Mouse (Mus musculus) adrenal gland, adult 8-10 months (tissue): ENCODE data around the gene Psmd9. TPM values are rescaled to one million over a fixed set of nuclear protein-coding genes. Genes with fewer than 3 reads are reported as not detected.
"Not testable (repeated sequence)": the region's sequence is repeated elsewhere in the genome, so short reads cannot be mapped to it uniquely, and the experiment has no call there.

Experiments used
- DNase-seq: peaks from one replicate; pipeline ENCODE4 v3.0.0; 2022
- total RNA-seq, 4 experiments: library from RNA; stranded (reverse); gene quantifications; 2 replicates each; pipeline ENCODE4 v1.2.4; 2022

The Psmd9 gene
- total RNA-seq, 4 experiments from 2014 or later: 23.3 to 33.3 (median 28.0) TPM

- no peak for DNase-seq
Measured at GRCm38 (mm10) chr5:123193436-123193835, 24.2 kb downstream of the Psmd9 start.

- no peak for DNase-seq
Measured at GRCm38 (mm10) chr5:123194856-123195255, 25.6 kb downstream of the Psmd9 start.

- no peak for DNase-seq
Measured at GRCm38 (mm10) chr5:123195500-123196000, 26.3 kb downstream of the Psmd9 start.

DNA sequence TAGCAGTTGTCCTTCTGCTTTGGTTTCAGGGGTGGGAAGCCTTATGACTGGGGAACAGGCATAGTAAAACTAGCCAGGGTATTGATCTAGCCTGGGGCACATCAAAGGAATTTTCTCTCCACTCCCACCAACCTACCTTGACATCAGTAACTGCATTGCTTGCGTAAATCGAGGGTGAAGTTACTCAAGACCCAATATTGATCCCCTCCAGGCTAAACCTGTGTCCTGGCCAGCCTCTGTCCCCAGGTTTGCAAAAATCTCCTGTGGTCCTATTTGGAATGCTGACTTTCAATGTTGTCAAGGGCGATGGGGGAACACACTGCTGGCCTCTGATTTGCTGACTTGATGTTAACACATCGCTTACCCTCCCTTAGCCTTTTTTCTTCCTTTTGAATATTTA lies 27.5 kb downstream of the Psmd9 start:
- DNase-seq: no peak

- DNase-seq: no peak
Measured at GRCm38 (mm10) chr5:123198523-123198922, 29.3 kb downstream of the Psmd9 start.

- not testable (repeated sequence) for DNase-seq
Measured at GRCm38 (mm10) chr5:123200816-123201522, 31.8 kb downstream of the Psmd9 start.

DNA sequence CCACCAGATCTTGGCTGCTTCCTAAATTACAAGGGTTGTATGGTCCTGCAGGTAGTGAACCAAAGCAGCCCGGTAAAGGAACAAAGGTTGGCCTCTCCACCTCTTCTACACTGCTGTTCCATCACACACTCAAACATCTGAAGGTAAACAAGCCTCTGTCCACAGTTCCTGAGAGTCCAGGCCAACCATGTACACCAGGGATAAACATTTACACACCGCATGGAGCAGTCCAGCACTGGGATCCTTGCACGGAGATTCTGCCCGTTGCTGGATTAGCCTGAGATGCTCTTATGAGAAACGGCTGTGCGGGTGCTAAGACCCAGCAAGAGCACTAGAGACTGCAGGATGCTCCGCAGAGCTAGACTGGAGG lies 32.3 kb downstream of the Psmd9 start:
- DNase-seq: no peak

DNA sequence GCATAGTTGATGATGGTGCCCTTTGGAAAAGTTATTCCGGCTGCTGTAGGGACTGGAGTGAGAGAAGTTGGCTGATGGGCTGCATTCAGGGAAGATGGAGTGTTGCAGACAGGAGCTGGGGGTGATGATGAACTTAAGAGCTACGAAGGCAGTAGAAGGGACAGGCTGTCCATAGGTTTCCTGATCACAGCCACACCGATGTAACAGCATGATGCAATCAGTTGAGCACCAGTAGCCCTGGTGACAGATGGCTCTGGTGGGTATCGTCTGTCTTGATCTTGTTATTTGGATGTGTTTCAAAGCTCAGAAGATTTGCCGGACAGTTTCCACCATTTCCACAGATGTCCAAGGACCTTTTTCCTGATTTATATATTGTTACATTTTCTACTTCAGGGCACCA lies 32.8 kb downstream of the Psmd9 start:
- DNase-seq: no peak

DNA sequence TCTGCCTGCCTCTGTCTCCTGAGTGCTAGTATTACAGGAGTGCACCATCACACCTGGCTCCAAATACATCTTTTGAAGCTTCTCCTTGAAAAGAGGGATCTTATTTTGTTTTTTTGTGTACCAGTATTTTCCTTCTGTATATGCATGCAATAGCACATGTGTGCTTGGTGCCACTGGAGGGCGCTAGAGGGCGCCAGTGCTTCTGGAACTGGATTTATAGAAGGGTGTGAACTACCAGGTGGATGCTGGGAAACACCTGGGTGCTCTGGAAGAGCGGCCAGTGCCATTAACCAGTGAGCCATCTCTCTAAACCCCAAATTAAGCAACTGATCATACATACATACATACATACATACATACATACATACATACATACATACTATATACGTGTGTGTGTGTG lies 33.6 kb downstream of the Psmd9 start:
- not testable (repeated sequence) for DNase-seq

- not testable (repeated sequence) for DNase-seq
Measured at GRCm38 (mm10) chr5:123203591-123203990, 34.4 kb downstream of the Psmd9 start.

GRCm38 (mm10) chr5:123222346-123223050 lies 53.3 kb downstream of the Psmd9 start:
- not testable (repeated sequence) for DNase-seq

GRCm38 (mm10) chr5:123223051-123223410 lies 53.8 kb downstream of the Psmd9 start:
- DNase-seq: no peak

- DNase-seq: not testable (repeated sequence)
Measured at GRCm38 (mm10) chr5:123223861-123224260, 54.6 kb downstream of the Psmd9 start.

GRCm38 (mm10) chr5:123226851-123227250 lies 57.6 kb downstream of the Psmd9 start:
- DNase-seq: no peak

DNA sequence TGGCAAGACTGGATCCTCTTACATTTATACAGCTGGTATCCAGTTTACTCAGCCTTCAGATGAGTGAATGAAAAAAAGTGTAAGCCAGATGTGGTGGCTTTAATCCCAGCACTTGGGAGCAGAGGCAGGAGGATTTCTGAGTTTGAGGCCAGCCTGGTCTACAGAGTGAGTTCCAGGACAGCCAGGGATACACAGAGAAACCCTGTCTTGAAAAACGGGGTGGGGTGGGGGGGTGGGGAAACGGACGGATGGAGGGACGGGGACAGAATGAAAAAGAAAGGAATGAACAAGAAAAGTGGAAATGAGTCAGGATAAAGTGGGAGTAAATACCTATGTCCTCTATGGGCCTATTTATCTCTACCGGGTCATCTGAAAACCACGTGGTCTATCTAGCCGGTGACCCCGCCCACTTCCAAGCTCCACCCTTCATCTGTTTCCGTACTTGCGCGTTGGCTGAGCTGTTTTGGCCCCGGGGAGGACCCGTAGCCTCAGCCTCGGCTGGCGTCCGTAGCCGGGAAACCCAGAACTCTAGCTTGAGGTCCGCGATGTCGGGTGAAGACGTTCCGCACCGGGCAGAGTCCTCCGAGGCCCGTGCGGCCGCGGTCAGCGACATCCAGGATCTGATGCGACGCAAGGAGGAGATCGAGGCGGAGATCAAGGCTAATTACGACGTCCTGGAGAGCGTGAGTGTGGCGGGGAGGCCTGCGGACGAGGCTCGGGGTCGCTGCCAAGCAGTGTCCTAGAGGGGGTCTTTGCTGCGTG lies 58.7 kb downstream of the Psmd9 start:
- peak; percentile 94 for DNase-seq

DNA sequence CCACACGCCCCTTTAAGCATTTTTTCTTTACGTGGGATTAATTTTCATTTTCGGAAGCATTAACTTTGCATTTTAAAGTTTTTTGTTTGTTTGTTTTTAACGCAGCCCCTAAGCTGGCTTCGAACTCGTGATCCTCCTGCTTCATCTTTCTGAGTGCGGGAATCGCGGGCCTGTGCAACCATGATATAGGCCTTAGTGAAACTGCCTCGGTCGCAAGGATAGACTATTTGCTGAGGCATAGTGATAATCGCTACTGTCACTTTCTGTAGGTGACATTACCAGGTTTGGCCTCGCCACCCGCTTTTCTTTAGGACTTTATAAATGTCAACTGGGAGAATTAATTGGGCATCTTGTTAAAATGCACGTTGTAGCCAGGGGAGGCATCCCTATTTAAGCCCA lies 59.3 kb downstream of the Psmd9 start:
- no peak for DNase-seq

- no peak for DNase-seq
Measured at GRCm38 (mm10) chr5:123229296-123229695, 60.1 kb downstream of the Psmd9 start.

DNA sequence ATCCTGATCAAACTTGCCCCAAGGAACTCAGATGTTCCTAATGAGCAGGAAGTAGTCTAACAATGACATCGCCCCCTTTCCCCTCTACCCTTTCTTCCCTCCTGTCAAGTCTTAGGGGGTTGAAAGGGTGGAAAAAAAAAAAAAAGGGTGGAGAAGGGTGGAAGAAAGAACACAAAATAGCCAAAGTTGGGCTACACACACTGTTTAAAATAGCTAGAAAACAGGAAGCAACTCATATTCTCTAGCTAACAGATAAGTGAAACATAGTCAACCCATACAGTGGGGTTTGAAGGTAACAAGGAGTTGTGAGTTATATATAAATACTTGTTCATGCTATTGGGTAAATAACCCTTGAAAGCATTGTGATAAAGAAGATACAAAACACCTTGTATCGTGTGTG lies 63.0 kb downstream of the Psmd9 start:
- no peak for DNase-seq

GRCm38 (mm10) chr5:123235731-123236130 lies 66.5 kb downstream of the Psmd9 start:
- DNase-seq: no peak

- DNase-seq: no peak
Measured at GRCm38 (mm10) chr5:123236426-123236825, 67.2 kb downstream of the Psmd9 start.

- no peak for DNase-seq
Measured at GRCm38 (mm10) chr5:123239501-123239900, 70.3 kb downstream of the Psmd9 start.

- no peak for DNase-seq
Measured at GRCm38 (mm10) chr5:123245518-123245917, 76.3 kb downstream of the Psmd9 start.

- DNase-seq: no peak
Measured at GRCm38 (mm10) chr5:123251390-123251789, 82.2 kb downstream of the Psmd9 start.
